Mouse (Mus musculus): ENCODE data around the gene Gcnt4.
"Not testable (repeated sequence)": the region's sequence is repeated elsewhere in the genome, so short reads cannot be mapped to it uniquely, and the experiment has no call there.

Gcnt4 gene

GRCm38 (mm10) chr13:96923999-96924961 is at the start of gene Gcnt4:
Gene Gcnt4 (plus strand): TSS chr13:96924689.
- DNase-seq (ENCODE audit: low spot score): peak; percentile 78

GRCm38 (mm10) chr13:96878220-96879057 is 46.0 kb upstream of the Gcnt4 start:
- DNase-seq (ENCODE audit: low spot score): no peak

- no peak for DNase-seq (ENCODE audit: low spot score)
Measured at GRCm38 (mm10) chr13:96884534-96884933, 40.0 kb upstream of the Gcnt4 start.

GRCm38 (mm10) chr13:96889985-96890384 is 34.5 kb upstream of the Gcnt4 start:
- no peak for DNase-seq (ENCODE audit: low spot score)

GRCm38 (mm10) chr13:96895144-96895543 is 29.3 kb upstream of the Gcnt4 start:
- DNase-seq (ENCODE audit: low spot score): no peak

- no peak for DNase-seq (ENCODE audit: low spot score)
Measured at GRCm38 (mm10) chr13:96906717-96907116, 17.8 kb upstream of the Gcnt4 start.

GRCm38 (mm10) chr13:96911202-96911601 is 13.3 kb upstream of the Gcnt4 start:
- DNase-seq (ENCODE audit: low spot score): no peak

GRCm38 (mm10) chr13:96923134-96923533 is 1.4 kb upstream of the Gcnt4 start:
- DNase-seq (ENCODE audit: low spot score): not testable (repeated sequence)

- peak; percentile 22 for DNase-seq (ENCODE audit: low spot score)
Measured at GRCm38 (mm10) chr13:96924985-96925745, 676 bp downstream of the Gcnt4 start.

- DNase-seq (ENCODE audit: low spot score): no peak
Measured at GRCm38 (mm10) chr13:96925991-96926725, 1.7 kb downstream of the Gcnt4 start.

- DNase-seq (ENCODE audit: low spot score): no peak
Measured at GRCm38 (mm10) chr13:96927781-96928180, 3.3 kb downstream of the Gcnt4 start.

GRCm38 (mm10) chr13:96928432-96929039 is 4.0 kb downstream of the Gcnt4 start:
- DNase-seq (ENCODE audit: low spot score): peak; percentile 77

GRCm38 (mm10) chr13:96932745-96933144 is 8.3 kb downstream of the Gcnt4 start:
- DNase-seq (ENCODE audit: low spot score): no peak

GRCm38 (mm10) chr13:96933367-96933766 is 8.9 kb downstream of the Gcnt4 start:
- no peak for DNase-seq (ENCODE audit: low spot score)

GRCm38 (mm10) chr13:96936173-96936777 is 11.8 kb downstream of the Gcnt4 start:
- DNase-seq (ENCODE audit: low spot score): no peak

GRCm38 (mm10) chr13:96937059-96937558 is 12.6 kb downstream of the Gcnt4 start:
- no peak for DNase-seq (ENCODE audit: low spot score)

GRCm38 (mm10) chr13:96939680-96940079 is 15.2 kb downstream of the Gcnt4 start:
- no peak for DNase-seq (ENCODE audit: low spot score)

- DNase-seq (ENCODE audit: low spot score): not testable (repeated sequence)
Measured at GRCm38 (mm10) chr13:96941481-96941880, 17.0 kb downstream of the Gcnt4 start.

GRCm38 (mm10) chr13:96943571-96943970 is 19.1 kb downstream of the Gcnt4 start:
- no peak for DNase-seq (ENCODE audit: low spot score)

GRCm38 (mm10) chr13:96945748-96946147 is 21.3 kb downstream of the Gcnt4 start:
- no peak for DNase-seq (ENCODE audit: low spot score)
